Mouse (Mus musculus) limb, embryonic 13.5 days (tissue): Measurements from ENCODE around the gene Gpr137b. TPM values are rescaled to one million over a fixed set of nuclear protein-coding genes. Genes with fewer than 3 reads are reported as not detected.
"Not testable (repeated sequence)": the region's sequence is repeated elsewhere in the genome, so short reads cannot be mapped to it uniquely, and the experiment has no call there.

ENCODE experiments used
- ATAC-seq: fragments of 200-750 bp; cut with Nextera tagmentation; 2 replicates; pipeline ENCODE4 v1.8.0; 2017; ENCODE audit warnings: low read depth, moderate number of reproducible peaks, moderate TSS enrichment; ENCODE audit not compliant: low FRiP score
- H3K27ac ChIP-seq: fragments of 300-500 bp; sonication (generic); 2 replicates; pipeline ENCODE4 v1.5.1; 2015; ENCODE audit warnings: inconsistent platforms, mild to moderate bottlenecking, moderate library complexity
- H3K27me3 ChIP-seq: fragments of 300-500 bp; sonication (generic); 2 replicates; pipeline ENCODE4 v1.6.1; 2015; ENCODE audit warnings: mild to moderate bottlenecking, inconsistent platforms
- H3K36me3 ChIP-seq: fragments of 300-500 bp; sonication (generic); 2 replicates; pipeline ENCODE4 v1.6.1; 2015; ENCODE audit warnings: inconsistent platforms, mild to moderate bottlenecking, moderate library complexity
- H3K4me1 ChIP-seq: fragments of 300-500 bp; sonication (generic); 2 replicates; pipeline ENCODE4 v1.6.1; 2015; ENCODE audit warnings: inconsistent platforms
- H3K4me2 ChIP-seq: fragments of 300-500 bp; sonication (generic); replicated peaks from 2 replicates; pipeline ENCODE4 v1.6.1; 2015; ENCODE audit warnings: inconsistent platforms, mild to moderate bottlenecking, moderate library complexity
- H3K4me3 ChIP-seq: fragments of 300-500 bp; sonication (generic); 2 replicates; pipeline ENCODE4 v1.5.1; 2015; ENCODE audit warnings: moderate library complexity, mild to moderate bottlenecking, inconsistent platforms
- H3K9ac ChIP-seq: fragments of 300-500 bp; sonication (generic); 2 replicates; pipeline ENCODE4 v1.6.1; 2015; ENCODE audit warnings: mild to moderate bottlenecking, inconsistent platforms
- H3K9me3 ChIP-seq: fragments of 300-500 bp; sonication (generic); 2 replicates; pipeline ENCODE4 v1.6.1; 2016; ENCODE audit warnings: inconsistent platforms
- WGBS: fragments of 180-500 bp; shearing (Covaris S2); methylation state at CpG from one replicate; pipeline ENCODE4 v1.1.7; 2015; 5-methylcytosine and 5-hydroxymethylcytosine counted together
- polyA plus RNA-seq: library from polyadenylated mRNA; unstranded; fragments of >200 nt; fragmentation: Nextera tagmentation; extraction: Ambion mirVana; gene quantifications from 2 replicates; pipeline ENCODE4 v1.2.1, GENCODE M21; 2015

Gene Gpr137b
- 10.6 and 10.8 TPM in 2 replicates for polyA plus RNA-seq

DNA sequence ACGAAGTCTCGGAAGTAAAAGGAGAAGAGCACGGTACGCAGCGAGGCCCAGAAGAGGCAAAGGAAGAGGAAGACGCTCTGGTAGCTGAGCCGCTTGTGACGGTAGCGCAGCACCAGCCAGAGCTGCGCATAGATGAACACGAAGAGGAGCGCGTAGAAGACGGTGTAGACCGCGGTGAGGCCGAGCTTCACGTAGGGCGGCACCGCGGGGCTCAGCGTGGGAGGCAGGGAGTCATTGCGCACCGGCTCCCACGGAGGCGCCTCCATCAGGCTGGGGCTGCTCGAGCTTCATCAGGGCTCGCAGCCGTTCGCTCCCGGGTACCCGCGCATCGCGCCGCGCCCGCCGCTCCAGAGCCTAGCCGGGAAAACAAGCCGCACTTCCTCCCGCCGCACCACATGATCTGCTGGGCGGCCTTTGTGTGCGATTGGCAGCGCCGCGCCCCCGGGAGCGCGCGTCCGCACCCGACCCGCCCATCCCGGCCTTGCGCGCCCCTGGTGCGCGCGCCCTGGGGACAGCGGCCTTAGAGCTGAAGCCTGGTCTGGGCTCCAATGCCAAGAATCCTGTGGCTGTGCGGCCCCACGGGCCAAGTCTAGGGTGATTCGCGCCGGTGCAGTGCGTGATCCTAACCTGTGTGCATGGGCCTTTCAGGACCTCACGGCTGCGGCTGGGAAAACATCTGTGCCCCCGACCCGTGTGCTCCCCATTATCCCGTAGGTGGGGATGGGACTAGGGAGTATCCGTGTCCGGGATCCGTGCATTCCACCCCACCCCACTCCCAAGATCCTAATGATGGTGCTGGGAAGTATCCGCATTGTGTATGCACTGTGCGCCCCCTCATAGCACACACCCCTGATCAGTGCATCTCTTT lies at the start of gene Gpr137b:
Gene Gpr137b (minus strand): TSS at position 787 of the 868 bp plus-strand sequence.
- H3K4me1 ChIP-seq, H3K27me3 ChIP-seq, H3K27ac ChIP-seq, H3K9me3 ChIP-seq, H3K36me3 ChIP-seq: not testable (repeated sequence)
- H3K9ac ChIP-seq: 0 out of 2 replicates have a peak within 1 kb of the TSS, but pooled peaks have one; percentile 45
- peak within 1 kb of the TSS; percentile 62 for H3K4me2 ChIP-seq
- peak within 1 kb of the TSS; percentile 44 for H3K4me3 ChIP-seq
- ATAC-seq: peak; percentile 90
- WGBS: under 1% methylated on average over 30 of the region's 78 CpGs

DNA sequence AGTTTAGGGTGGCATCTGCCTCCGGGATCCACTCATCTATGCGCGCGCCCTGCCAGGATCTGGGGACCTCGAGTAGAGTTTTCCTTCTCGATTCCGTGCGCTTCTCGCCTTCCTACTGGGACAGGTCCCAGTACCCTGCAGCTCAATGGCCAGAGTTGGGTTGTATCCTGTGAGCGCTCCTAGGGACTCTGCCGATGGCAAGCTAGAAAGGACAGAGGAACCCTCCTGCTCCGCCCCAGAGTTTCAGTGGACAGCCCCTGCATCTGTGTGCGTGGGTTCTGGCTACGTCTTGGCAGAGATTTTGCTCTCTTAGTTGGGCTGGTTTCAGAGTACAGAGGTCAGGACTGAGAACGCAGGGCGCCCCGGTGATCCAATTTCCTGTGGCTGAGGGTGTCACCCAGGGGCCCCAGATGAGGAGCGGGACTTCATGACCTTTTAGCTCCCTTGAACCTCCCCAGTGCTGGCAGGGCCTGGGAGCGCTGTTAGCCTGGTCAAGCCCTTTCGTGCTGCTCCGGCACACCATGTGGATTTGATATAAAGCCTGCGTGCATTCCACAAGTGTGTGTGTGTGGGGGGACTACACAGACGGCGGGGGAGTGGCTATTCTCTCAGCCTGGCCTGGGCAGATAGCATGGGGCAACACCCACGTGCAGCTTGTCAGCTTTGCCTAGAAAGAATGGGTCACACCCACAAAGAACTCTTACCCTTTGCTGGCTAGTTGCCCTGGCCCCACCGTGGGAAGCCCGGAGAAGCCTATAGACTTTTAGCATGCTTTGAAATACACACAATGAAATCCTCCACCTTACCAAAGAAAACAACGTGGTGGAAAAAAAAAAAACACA lies 44.5 kb upstream of the Gpr137b start:
- Histone ChIP-seq H3K4me3 (peak overlapping the region; percentile 33), H3K4me2 (peak overlapping the region; percentile 55)
- ATAC-seq: peak; percentile 72
- not testable (repeated sequence) for H3K36me3 ChIP-seq, H3K9ac ChIP-seq, H3K27ac ChIP-seq, H3K4me1 ChIP-seq, H3K9me3 ChIP-seq, H3K27me3 ChIP-seq
- WGBS: 2% methylated on average over 18 of the region's 28 CpGs

DNA sequence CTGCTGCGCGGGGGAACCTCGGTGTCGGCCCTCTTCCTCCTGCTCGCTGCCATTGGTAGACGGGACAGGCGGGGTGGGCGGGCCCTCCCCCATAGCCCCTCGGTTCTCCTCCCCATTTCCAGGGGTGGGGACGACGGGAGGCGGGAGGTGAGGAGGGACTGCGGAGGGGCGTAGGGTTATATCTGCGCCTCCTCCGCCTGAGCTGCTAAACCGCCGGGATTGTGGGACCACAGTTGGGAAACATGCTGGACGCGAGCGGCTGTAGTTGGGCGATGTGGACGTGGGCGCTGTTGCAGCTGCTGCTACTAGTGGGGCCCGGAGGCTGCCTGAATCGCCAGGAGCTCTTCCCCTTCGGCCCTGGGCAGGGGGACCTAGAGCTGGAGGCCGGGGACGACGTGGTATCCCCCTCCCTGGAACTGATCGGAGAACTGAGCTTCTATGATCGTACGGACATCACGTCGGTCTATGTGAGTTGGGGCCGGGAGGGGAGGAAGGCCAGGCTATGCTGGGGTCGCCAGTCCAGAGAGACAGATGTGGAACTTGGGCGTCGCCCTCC lies 43.7 kb upstream of the Gpr137b start, which contains the start of gene Nid1:
Gene Nid1 (plus strand): TSS at position 92 of the 556 bp plus-strand sequence.
- H3K4me2 ChIP-seq: peak within 1 kb of the TSS; percentile 55
- ATAC-seq: peak; percentile 92
- WGBS: under 1% methylated on average over 30 of the region's 39 CpGs

DNA sequence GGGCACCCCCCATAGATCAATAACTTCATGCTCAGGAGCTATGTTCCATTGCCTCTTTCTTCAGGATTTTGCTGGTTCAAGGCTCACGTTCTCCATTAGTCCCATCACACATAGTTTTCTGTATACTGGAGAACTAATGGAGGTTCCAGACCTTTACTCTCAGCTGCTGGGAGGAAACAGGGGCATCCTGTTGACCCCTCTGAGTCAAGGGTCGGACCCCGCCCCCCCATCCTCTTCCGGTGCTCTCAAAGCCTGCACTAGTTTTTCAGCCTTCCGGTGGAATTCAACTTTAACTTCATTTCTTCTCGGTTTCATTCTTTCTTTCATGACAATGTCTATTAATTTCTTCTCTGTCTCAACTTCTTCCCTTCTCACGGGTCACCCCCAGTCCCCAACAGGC lies 42.3 kb upstream of the Gpr137b start:
- H3K27ac ChIP-seq, H3K9me3 ChIP-seq, H3K4me3 ChIP-seq, ATAC-seq, H3K36me3 ChIP-seq, H3K4me1 ChIP-seq, H3K27me3 ChIP-seq, H3K9ac ChIP-seq, H3K4me2 ChIP-seq: not testable (repeated sequence)
- 89% methylated on average over 4 of the region's 7 CpGs for WGBS

More for the DNA sequence above, 43.7 kb upstream of the Gpr137b start, which contains the start of gene Nid1:
- H3K9me3 ChIP-seq, H3K36me3 ChIP-seq, H3K27ac ChIP-seq, H3K4me1 ChIP-seq, H3K9ac ChIP-seq, H3K27me3 ChIP-seq: not testable (repeated sequence)
- H3K4me3 ChIP-seq: peak within 1 kb of the TSS; percentile 36

DNA sequence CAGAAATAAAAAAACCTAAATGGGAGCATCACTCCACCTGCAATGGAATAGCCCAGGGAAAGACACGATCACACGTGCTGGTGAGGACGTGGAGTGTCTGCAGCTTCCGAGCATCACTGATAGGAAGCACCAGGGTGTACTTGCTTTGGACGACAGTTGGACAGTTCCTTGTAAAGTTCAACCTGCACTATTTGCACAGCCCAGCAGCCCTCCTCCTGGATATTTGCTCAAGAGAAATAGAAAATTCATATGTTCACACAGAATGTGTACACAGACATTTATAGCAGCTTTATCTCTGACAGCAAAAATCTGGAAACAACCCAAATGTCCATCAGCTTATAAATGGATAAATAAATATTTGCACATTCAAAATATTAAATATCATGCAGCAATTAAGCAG lies 29.5 kb upstream of the Gpr137b start:
- H3K4me3 ChIP-seq, H3K27ac ChIP-seq, ATAC-seq, H3K4me2 ChIP-seq, H3K9me3 ChIP-seq, H3K4me1 ChIP-seq, H3K36me3 ChIP-seq, H3K9ac ChIP-seq, H3K27me3 ChIP-seq: not testable (repeated sequence)
- 76% methylated on average over 2 of the region's 5 CpGs for WGBS

DNA sequence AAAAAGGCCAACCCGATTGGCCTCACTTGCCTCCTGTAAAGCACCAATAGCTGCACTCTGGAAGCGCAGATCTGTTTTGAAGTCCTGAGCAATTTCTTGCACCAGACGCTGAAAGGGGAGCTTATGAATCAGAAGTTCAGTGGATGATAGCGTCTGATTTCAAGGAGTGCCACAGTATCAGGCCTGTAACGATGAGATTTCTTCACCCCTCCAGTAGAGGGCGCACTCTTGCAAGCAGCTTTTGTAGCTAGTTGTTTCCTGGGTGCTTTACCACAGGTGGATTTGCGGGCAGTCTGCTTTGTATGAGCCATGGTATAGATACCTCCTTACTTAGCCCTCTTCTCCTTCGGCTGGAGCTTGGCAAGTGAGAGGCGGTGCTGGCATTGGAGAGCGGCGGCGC lies 25.0 kb upstream of the Gpr137b start:
- not testable (repeated sequence) for H3K9me3 ChIP-seq, H3K4me3 ChIP-seq, H3K4me2 ChIP-seq, H3K9ac ChIP-seq, H3K36me3 ChIP-seq, H3K4me1 ChIP-seq, H3K27me3 ChIP-seq, H3K27ac ChIP-seq, ATAC-seq
- 90% methylated on average over 7 of the region's 12 CpGs for WGBS

DNA sequence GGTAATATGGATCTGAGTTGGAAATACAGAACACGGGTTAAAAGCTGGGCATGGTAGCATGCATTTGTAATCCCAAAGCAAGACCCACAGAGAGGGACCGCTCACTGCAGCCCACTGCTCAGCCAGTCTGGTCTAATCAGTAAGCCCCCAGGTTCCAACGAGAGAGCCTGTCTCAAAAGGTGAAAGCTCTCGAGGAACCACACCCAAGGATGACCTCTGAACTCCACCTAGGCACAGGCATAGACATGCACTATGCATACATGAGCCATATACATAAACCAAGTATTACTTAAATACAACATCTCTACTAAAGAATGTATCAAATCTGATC lies 22.2 kb upstream of the Gpr137b start:
- H3K4me3 ChIP-seq, H3K4me1 ChIP-seq, H3K9ac ChIP-seq, H3K27me3 ChIP-seq, H3K27ac ChIP-seq, H3K4me2 ChIP-seq, H3K36me3 ChIP-seq, H3K9me3 ChIP-seq: not testable (repeated sequence)
- WGBS: 71% methylated on average over 3 of the region's 4 CpGs
- ATAC-seq: 0 out of 2 replicates have a peak, but pooled peaks have one; percentile 32

DNA sequence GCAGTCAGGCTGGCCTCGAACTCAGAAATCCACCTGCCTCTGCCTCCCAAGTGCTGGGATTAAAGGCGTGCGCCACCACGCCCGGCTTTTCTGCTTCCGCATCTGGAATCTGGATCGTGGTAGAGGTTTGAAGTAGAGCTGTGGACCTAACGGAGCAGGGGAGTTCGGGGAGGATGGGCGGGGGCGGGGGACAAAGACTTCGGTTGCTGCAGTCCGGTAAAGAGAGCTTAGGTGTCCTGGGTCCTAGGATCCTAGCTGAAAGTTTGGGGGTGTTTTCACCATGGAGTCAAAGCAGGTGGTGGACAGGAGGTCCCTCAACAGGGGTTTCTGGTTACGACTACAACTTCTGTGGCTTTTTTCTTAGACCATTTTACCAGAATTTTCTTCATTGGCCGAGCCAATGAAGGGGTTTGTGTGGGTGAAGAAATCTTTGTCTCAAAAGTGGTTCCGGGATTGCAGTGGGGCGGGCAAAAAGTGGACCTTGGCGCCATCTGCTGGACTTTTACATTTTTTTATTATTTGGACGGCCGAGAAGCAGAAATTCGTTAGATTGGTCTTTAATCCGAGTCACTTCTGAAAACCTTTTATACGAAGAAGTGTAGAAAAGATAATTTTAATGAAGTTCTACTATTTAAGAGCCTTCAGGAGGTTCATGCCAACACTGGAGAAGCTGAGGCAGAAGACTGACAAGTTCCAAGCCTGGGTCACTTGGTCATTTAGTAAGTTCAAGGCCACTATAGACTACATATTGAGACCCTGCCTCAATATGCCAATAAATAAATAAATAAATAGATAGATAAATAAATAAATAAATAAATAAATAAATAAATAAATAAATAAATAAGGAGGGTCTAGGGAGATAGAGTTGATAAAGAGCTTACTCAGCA lies 21.5 kb upstream of the Gpr137b start:
- 36% methylated on average over 23 of the region's 23 CpGs for WGBS
- peak; percentile 76; the same call in 1 of the 2 replicates for ATAC-seq
- H3K36me3 ChIP-seq, H3K4me1 ChIP-seq, H3K27ac ChIP-seq, H3K4me3 ChIP-seq, H3K9me3 ChIP-seq, H3K9ac ChIP-seq, H3K27me3 ChIP-seq: not testable (repeated sequence)
- peak overlapping the region; percentile 37 for H3K4me2 ChIP-seq

DNA sequence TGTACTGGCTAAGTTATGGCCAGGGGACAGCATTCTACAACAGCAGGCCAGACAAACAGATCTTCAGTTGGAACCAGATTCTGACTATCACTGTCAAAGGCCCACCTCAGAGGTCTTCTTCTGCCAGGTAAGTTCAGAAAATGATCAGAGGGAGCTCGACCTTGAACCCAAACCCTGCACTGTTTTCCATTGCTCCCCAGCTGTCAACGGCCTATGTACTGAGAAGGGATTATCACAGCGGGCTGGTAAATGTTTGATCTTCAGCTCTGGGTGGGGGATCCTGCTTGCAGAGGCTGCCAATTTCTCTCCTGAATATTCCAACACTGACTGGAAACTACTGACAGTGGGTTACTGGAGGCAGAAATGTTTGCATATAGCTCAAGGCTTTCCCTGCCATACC lies 20.4 kb upstream of the Gpr137b start:
- Histone ChIP-seq H3K4me1 (no peaks in the 10 kb centered on the region), H3K9ac (no peak overlapping the region), H3K4me3 (no peak overlapping the region), H3K27me3 (no peaks in the 10 kb centered on the region), H3K9me3 (no peaks in the 10 kb centered on the region), H3K4me2 (no peak overlapping the region), H3K36me3 (no peaks in the 10 kb centered on the region), H3K27ac (no peak overlapping the region)
- WGBS: 81% methylated on average over 3 of the region's 3 CpGs
- no peak for ATAC-seq

DNA sequence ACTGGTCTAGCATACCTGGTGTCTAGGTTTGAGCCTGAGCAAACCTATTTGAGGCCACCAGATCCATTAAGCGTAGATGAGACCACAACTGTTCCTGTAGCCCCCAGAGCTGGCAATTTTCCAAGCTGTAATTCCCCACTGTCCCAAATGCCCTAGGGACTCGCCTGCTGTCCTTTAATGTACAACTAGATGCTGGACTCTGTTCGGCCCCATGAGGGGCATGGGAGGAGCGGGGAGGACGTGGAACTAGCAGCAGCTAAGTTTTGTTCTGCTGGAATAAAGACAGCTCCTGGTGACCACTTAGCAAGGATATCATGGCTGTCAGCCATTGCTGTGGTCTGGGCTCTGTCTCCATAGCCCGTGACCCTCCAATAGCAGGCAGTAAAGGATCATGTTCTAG lies 11.7 kb upstream of the Gpr137b start:
- not testable (repeated sequence) for H3K9ac ChIP-seq, ATAC-seq, H3K4me3 ChIP-seq, H3K4me2 ChIP-seq, H3K27ac ChIP-seq, H3K36me3 ChIP-seq, H3K9me3 ChIP-seq, H3K27me3 ChIP-seq, H3K4me1 ChIP-seq
- no CpG with 5 or more reads among the region's 6 CpGs for WGBS

DNA sequence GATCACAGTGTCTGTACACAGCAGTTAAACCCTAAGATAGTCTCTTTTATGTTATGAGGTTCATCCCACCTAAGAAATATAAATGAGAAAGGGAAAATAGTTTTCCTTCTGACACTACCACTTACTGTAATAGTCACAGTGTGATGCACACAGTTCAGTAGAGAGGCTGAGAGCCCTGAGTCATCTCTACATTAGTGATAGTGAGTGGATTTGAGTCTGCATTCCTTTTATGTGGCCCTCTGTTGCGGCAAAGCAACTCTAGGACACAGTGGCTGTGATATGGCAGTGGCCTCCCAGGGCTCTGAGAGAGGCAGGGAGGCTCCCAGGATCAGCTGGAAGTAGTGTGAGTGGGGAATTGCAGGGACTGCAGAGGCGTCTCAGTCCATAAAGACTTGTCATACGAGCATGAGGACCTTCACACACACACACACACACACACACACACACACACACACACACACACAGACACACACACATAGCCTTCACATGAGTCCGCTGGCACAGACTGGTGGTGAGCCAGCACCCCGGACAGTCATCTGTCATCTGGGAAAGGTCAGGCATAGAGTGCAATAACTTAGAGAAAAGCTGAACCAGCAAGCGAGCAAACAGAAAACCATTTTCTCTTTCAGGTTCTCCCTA lies 10.8 kb upstream of the Gpr137b start:
- not testable (repeated sequence) for H3K9ac ChIP-seq, H3K4me2 ChIP-seq, ATAC-seq, H3K4me1 ChIP-seq, H3K27ac ChIP-seq, H3K27me3 ChIP-seq, H3K9me3 ChIP-seq, H3K4me3 ChIP-seq, H3K36me3 ChIP-seq
- WGBS: 90% methylated on average over 5 of the region's 6 CpGs
